Mouse (Mus musculus): ENCODE data around the gene Gm10334. TPM values are rescaled to one million over a fixed set of nuclear protein-coding genes. Genes with fewer than 3 reads are reported as not detected.
A peak's percentile ranks its signal among the peaks of the same experiment; 100 is the strongest.
"Not testable (repeated sequence)": the region's sequence is repeated elsewhere in the genome, so short reads cannot be mapped to it uniquely, and the experiment has no call there.

Gm10334 gene
- total RNA-seq (2015) (not detected in 2 replicates), total RNA-seq (2017) (not detected in 2 replicates)

GRCm38 (mm10) chr6:41446045-41446444 lies at the start of gene Gm10334:
TSS of gene Gm10334 (minus strand) at chr6:41446145.
- not testable (repeated sequence) for ATAC-seq (ENCODE audit: poor library complexity, severe bottlenecking)

DNA sequence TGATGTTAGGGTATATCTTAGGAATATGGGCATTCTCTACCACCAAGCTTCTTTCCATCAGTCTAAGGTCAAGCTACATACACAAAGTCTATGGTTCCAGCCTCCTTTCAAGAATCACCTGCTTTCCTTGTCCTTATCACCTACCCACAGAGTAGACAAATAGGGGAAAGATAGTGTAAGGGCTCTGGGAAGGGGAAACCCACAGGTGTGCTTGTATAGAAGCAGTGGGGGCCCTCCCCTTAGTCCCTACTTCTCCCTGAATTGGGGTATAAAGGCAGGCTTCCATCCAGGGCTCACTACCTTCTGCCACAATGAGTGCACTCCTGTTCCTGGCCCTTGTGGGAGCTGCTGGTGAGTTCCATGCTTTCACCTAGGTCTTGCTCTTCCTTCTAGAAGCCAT lies 12.7 kb upstream of the Gm10334 start, which contains the start of gene Prss1:
Gene Prss1, plus strand, starts transcription at position 301 of the 400 bp plus-strand sequence.
- ATAC-seq (ENCODE audit: poor library complexity, severe bottlenecking): not testable (repeated sequence)

DNA sequence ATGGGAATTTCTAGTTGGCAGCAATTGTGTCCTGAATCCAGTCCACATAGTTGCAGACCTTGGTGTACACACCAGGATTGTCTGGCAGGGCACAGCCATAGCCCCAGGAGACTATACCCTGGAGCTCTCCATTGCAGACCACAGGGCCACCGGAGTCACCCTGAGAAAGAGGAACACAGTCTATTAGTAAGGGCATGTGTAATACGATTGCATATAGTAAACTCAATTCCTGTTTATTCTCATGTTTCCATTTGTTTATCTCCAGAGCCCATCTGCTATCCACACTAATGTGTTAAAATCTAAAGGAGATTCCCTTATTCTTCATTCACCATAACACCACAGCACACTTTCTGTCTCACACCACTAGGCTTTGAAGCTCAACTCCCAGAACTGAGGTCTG lies 3.7 kb downstream of the Gm10334 start:
- peak; percentile 92 for ATAC-seq (ENCODE audit: poor library complexity, severe bottlenecking)

Other genes starting within 250 kb of the Gm10334 start
- gene Try4, start 143.9 kb downstream of the Gm10334 start, total RNA-seq (2015): not detected in 2 replicates
- not detected in 2 replicates for gene Try4, start 143.9 kb downstream of the Gm10334 start, total RNA-seq (2017)
- gene Try5, start 129.3 kb downstream of the Gm10334 start, total RNA-seq (2015): not detected in 2 replicates
- not detected in 2 replicates for gene Try5, start 129.3 kb downstream of the Gm10334 start, total RNA-seq (2017)
- 0.45 TPM in 1 of 2 replicates, not detected in the other for gene Try10, start 92.0 kb downstream of the Gm10334 start, total RNA-seq (2015)
- gene Try10, start 92.0 kb downstream of the Gm10334 start, total RNA-seq (2017): not detected in 2 replicates
- not detected in 2 replicates for gene Prss3, start 68.5 kb downstream of the Gm10334 start, total RNA-seq (2015)
- not detected in 2 replicates for gene Prss3, start 68.5 kb downstream of the Gm10334 start, total RNA-seq (2017)
- not detected in 2 replicates for gene Gm5771, start 53.8 kb downstream of the Gm10334 start, total RNA-seq (2015)
- gene Gm5771, start 53.8 kb downstream of the Gm10334 start, total RNA-seq (2017): not detected in 2 replicates
- not detected in 2 replicates for gene Prss1, start 12.8 kb upstream of the Gm10334 start, total RNA-seq (2015)
- gene Prss1, start 12.8 kb upstream of the Gm10334 start, total RNA-seq (2017): not detected in 2 replicates
- gene Prss2, start 75.6 kb upstream of the Gm10334 start, total RNA-seq (2015): 0.41 TPM in 1 of 2 replicates, not detected in the other
- not detected in 2 replicates for gene Prss2, start 75.6 kb upstream of the Gm10334 start, total RNA-seq (2017)
- gene Ephb6, start 159.3 kb upstream of the Gm10334 start, total RNA-seq (2015): 0.67 and 1.3 TPM in 2 replicates
- 1.2 and 2.0 TPM in 2 replicates for gene Ephb6, start 159.3 kb upstream of the Gm10334 start, total RNA-seq (2017)
- not detected in 2 replicates for gene Trpv6, start 190.3 kb upstream of the Gm10334 start, total RNA-seq (2015)
- not detected in 2 replicates for gene Trpv6, start 190.3 kb upstream of the Gm10334 start, total RNA-seq (2017)
- not detected in 2 replicates for gene Trpv5, start 234.6 kb upstream of the Gm10334 start, total RNA-seq (2015)
- gene Trpv5, start 234.6 kb upstream of the Gm10334 start, total RNA-seq (2017): not detected in 2 replicates
- gene Llcfc1, start 238.3 kb upstream of the Gm10334 start, total RNA-seq (2015): not detected in 2 replicates
- not detected in 2 replicates for gene Llcfc1, start 238.3 kb upstream of the Gm10334 start, total RNA-seq (2017)